Mouse (Mus musculus) inflammation-experienced regulatory T-cells (primary cell): ENCODE data around the gene Lpxn. TPM values are rescaled to one million over a fixed set of nuclear protein-coding genes. Genes with fewer than 3 reads are reported as not detected.

Experiments used
- polyA plus RNA-seq, 2 experiments: library from polyadenylated mRNA; unstranded; fragments of 100-300 nt; shearing (Covaris generic); gene quantifications; one replicate each; pipeline ENCODE4 v1.2.1; 2017

Lpxn gene
- 100 to 1,000 TPM; 169 to 225 TPM for polyA plus RNA-seq

DNA sequence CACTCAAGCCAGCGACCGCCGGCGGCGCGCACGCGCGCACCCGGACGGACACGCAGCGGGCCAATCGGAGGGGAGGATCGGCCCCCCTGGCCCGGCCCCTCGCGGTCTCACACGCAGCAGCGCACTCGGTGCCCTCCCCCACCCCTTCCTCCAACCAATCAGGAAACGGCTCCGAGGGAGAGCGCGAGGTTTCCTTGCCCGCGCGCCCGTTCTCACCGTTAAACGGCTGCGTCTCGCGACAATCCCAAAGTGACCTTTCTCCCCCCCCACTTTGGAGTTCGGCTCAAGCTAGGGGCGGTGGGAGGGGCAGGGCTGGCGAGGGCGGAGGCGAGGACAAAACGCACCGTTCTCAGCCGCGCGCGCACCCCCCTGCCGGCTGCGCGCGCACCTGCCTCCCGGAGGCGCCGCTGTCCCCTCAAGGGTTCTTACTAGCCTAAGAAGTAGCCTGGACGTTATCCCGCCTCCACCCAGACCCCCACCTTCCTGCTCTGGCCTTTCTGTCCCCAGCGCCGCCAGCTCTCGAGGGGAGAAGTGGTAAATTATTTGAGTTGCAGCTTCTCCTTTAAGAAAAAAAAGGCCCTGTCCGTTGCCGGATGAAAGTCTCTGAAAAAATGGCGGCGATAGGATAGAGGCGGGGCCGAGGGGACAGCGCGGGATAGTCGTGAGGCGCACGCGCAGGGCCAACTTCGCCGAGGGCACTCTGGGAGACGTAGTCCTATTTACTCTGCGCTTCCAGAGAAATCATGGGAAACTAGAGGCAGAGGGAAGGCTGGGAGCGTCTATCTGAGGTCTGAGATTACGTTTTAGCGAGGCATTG lies at the start of gene Lpxn, which contains the start of gene Zfp91:
Gene Lpxn, plus strand, starts transcription at position 683 of the 817 bp plus-strand sequence.
Gene Zfp91, minus strand, starts transcription at position 616 of the 817 bp plus-strand sequence.

DNA sequence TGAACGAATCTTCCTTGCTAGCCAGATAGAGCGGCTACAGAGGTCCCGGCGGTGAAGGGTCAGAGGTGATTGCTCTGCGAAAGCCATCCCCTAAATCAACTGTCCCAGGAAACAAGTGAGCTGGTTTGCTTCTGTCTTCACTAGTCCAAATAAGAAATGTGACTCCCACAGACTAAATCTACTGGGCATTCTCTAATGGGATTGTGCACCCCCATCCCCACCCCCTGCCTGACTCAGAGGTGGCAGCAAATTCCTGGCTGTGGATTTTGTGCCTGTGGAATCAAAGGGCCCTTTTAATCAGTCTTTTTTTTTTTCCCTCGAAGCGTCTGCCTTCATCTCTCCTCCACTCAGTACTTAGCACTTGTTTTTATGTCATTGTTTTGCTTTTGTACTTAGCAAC lies 30.7 kb upstream of the Lpxn start, which contains the start of gene Cntf:
Gene Cntf, minus strand, starts transcription at position 325 of the 400 bp plus-strand sequence.

GRCm38 (mm10) chr19:12846382-12846781 lies 50.4 kb downstream of the Lpxn start, which contains the start of gene Gm5244:
Gm5244 (plus strand) TSS chr19:12846682.

DNA sequence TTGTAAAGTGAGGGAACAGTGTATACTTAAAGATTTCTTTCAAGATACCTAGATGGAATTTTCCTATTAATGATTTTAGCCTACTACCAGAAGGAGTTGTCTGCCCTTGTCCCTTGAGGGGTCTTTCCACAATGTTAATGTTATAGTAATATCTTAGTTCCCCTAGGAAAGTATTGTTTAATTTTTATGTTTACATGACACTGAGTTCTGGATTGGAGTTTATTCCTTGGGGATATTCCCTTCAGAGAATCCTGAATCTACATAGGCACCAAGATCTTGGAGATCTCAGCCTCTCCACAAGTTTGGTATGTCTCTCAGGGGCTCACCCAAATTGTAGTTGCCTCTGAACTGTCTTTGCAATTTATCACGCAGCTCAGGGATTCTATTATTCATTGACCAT lies 61.0 kb downstream of the Lpxn start, which contains the start of gene Olfr1444:
Gene Olfr1444, plus strand, starts transcription at position 301 of the 400 bp plus-strand sequence.

Other genes starting within 250 kb of the Lpxn start
- under 1 TPM in 1 of 2 experiments, not detected in 1; 0.37 TPM for gene Gm4952, start 196.2 kb upstream of the Lpxn start, polyA plus RNA-seq
- gene Glyat, start 162.9 kb upstream of the Lpxn start, polyA plus RNA-seq: not detected
- under 1 TPM in 1 of 2 experiments, not detected in 1; 0.93 TPM for gene Olfr1442, start 125.8 kb upstream of the Lpxn start, polyA plus RNA-seq
- not detected for gene Olfr1443, start 118.1 kb upstream of the Lpxn start, polyA plus RNA-seq
- not detected for gene Keg1, start 100.4 kb upstream of the Lpxn start, polyA plus RNA-seq
- under 1 TPM in 1 of 2 experiments, not detected in 1; 0.78 TPM for gene Cntf, start 30.6 kb upstream of the Lpxn start, polyA plus RNA-seq
- 10 to 100 TPM; 11.4 to 19.8 TPM for gene Zfp91, start 67 bp upstream of the Lpxn start, polyA plus RNA-seq
- gene Gm5244, start 50.5 kb downstream of the Lpxn start, polyA plus RNA-seq: not detected
- under 1 TPM in 1 of 2 experiments, not detected in 1; 0.53 TPM for gene Olfr1444, start 61.1 kb downstream of the Lpxn start, polyA plus RNA-seq
- gene Olfr1445, start 87.7 kb downstream of the Lpxn start, polyA plus RNA-seq: not detected
- under 1 TPM in 1 of 2 experiments, not detected in 1; 0.51 TPM for gene Olfr1446, start 97.3 kb downstream of the Lpxn start, polyA plus RNA-seq
- gene Olfr1447, start 107.5 kb downstream of the Lpxn start, polyA plus RNA-seq: not detected
- under 1 TPM; 0.04 to 0.70 TPM for gene Olfr1448, start 128.2 kb downstream of the Lpxn start, polyA plus RNA-seq
- gene Olfr1449, start 134.6 kb downstream of the Lpxn start, polyA plus RNA-seq: not detected
- gene Olfr1450, start 154.1 kb downstream of the Lpxn start, polyA plus RNA-seq: under 1 TPM in 1 of 2 experiments, not detected in 1; 0.97 TPM
- 1 to 10 TPM in 1 of 2 experiments, not detected in 1; 2.2 TPM for gene Olfr1451, start 198.8 kb downstream of the Lpxn start, polyA plus RNA-seq
- gene Olfr1453, start 232.1 kb downstream of the Lpxn start, polyA plus RNA-seq: not detected